Mouse (Mus musculus) forebrain, embryonic 15.5 days (tissue): ENCODE measurements around the gene Kif9. TPM values are rescaled to one million over a fixed set of nuclear protein-coding genes. Genes with fewer than 3 reads are reported as not detected.

Experiments used
- ATAC-seq: fragments of 200-750 bp; cut with Nextera tagmentation; replicated peaks from 2 replicates; pipeline ENCODE4 v1.8.0; 2017; ENCODE audit warnings: mild to moderate bottlenecking, moderate TSS enrichment, moderate library complexity
- H3K27ac ChIP-seq: fragments of 300-500 bp; sonication (generic); replicated peaks from 2 replicates; pipeline ENCODE4 v1.5.1; 2015; ENCODE audit warnings: mild to moderate bottlenecking, inconsistent platforms
- H3K27me3 ChIP-seq: fragments of 300-500 bp; sonication (generic); 2 replicates; pipeline ENCODE4 v1.6.1; 2015; ENCODE audit warnings: inconsistent platforms
- H3K36me3 ChIP-seq: fragments of 300-500 bp; sonication (generic); 2 replicates; pipeline ENCODE4 v1.6.1; 2015; ENCODE audit warnings: mild to moderate bottlenecking, inconsistent platforms
- H3K4me1 ChIP-seq: fragments of 300-500 bp; sonication (generic); 2 replicates; pipeline ENCODE4 v1.6.1; 2015; ENCODE audit warnings: inconsistent platforms
- H3K4me2 ChIP-seq: fragments of 300-500 bp; sonication (generic); replicated peaks from 2 replicates; pipeline ENCODE4 v1.6.1; 2015; ENCODE audit warnings: mild to moderate bottlenecking, inconsistent platforms
- H3K4me3 ChIP-seq: fragments of 300-500 bp; sonication (generic); 2 replicates; pipeline ENCODE4 v1.5.1; 2015; ENCODE audit warnings: mild to moderate bottlenecking, inconsistent platforms
- H3K9ac ChIP-seq: fragments of 300-500 bp; sonication (generic); replicated peaks from 2 replicates; pipeline ENCODE4 v1.6.1; 2015; ENCODE audit warnings: mild to moderate bottlenecking, inconsistent platforms
- H3K9me3 ChIP-seq: fragments of 300-500 bp; sonication (generic); 2 replicates; pipeline ENCODE4 v1.6.1; 2016; ENCODE audit warnings: inconsistent platforms
- WGBS: fragments of 180-500 bp; shearing (Covaris S2); methylation state at CpG from one replicate; pipeline ENCODE4 v1.1.7; 2015; ENCODE audit warnings: mixed read lengths; 5-methylcytosine and 5-hydroxymethylcytosine counted together
- polyA plus RNA-seq: library from polyadenylated mRNA; unstranded; fragments of >200 nt; fragmentation: Nextera tagmentation; extraction: Ambion mirVana; gene quantifications from 2 replicates; pipeline ENCODE4 v1.2.1, GENCODE M21; 2015

Kif9 gene
- polyA plus RNA-seq, 1 experiment from 2014 or later = 4.1 TPM

- H3K4me1 ChIP-seq = no peaks in the 10 kb centered on the region
- WGBS = 92% methylated on average over 18 of the region's 18 CpGs
- ATAC-seq = no peak
- H3K9ac ChIP-seq = no peak overlapping the region
- no peak overlapping the region for H3K4me3 ChIP-seq
- no peak overlapping the region for H3K27ac ChIP-seq
- peaks cover 4% of the 10 kb centered on the region; the same call in 1 of the 2 replicates for H3K36me3 ChIP-seq
- no peaks in the 10 kb centered on the region for H3K9me3 ChIP-seq
- no peak overlapping the region for H3K4me2 ChIP-seq
- no peaks in the 10 kb centered on the region for H3K27me3 ChIP-seq
Measured at GRCm38 (mm10) chr9:110460884-110461815, 15.6 kb upstream of the Kif9 start.

DNA sequence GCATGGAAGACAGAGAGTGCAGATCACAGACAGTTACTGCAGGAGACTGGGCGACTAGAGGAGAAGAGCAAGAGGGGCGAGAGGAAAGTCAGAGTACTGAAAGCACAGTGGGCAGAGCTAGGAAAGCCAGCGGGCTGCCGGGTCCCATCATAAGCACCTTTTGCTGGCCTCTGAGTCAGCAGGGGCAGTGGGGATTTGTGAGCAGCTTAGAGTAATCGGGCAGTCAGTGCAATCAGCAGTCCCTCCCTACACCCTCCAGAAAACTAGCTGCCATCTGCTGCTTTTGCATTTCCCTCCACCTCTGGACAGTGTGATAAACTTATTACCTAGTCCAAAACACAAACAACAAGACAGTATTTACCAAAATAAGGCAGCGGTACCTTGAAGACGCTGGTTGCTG, 14.4 kb upstream of the Kif9 start:
- ATAC-seq = no peak
- H3K36me3 ChIP-seq = peaks cover 4% of the 10 kb centered on the region; the same call in 1 of the 2 replicates
- no peak overlapping the region for H3K9ac ChIP-seq
- WGBS = 82% methylated on average over 7 of the region's 7 CpGs
- no peak overlapping the region for H3K4me3 ChIP-seq
- no peaks in the 10 kb centered on the region for H3K9me3 ChIP-seq
- no peaks in the 10 kb centered on the region for H3K27me3 ChIP-seq
- no peaks in the 10 kb centered on the region for H3K4me1 ChIP-seq
- H3K27ac ChIP-seq = no peak overlapping the region
- H3K4me2 ChIP-seq = no peak overlapping the region

DNA sequence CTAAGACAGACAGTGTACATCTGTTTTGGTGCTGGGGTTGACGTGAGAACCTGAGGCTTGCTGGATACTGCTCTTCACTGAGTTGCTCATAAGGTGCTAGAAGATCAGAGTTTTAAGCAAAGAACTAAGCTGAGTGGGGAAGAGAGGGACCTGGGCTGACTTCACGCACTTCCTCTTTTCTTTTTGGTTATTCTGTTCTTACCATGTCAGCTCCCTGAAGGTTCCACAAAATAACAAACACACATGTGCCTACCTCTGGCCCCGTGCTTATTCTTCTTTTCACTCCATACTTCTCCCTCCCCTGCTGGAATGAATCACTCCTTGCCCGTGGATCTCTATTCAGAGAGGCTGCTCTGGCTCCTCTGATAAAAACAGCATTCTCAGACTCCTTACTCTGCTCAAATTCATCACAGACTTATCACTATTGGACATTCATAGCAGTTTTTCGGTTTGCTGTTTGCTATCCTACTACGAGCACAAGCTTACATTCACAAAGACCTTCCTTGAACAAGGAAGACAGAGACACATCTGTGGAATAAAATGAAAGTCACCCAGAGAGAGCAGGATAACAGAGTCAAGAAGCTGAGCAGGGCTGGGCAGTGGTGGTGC, 12.7 kb upstream of the Kif9 start:
- H3K27ac ChIP-seq = no peak overlapping the region
- 94% methylated on average over 6 of the region's 6 CpGs for WGBS
- no peak overlapping the region for H3K9ac ChIP-seq
- H3K4me1 ChIP-seq = no peaks in the 10 kb centered on the region
- ATAC-seq = no peak
- H3K4me2 ChIP-seq = no peak overlapping the region
- H3K27me3 ChIP-seq = no peaks in the 10 kb centered on the region
- H3K4me3 ChIP-seq = no peak overlapping the region
- H3K36me3 ChIP-seq = peaks cover 4% of the 10 kb centered on the region; the same call in 1 of the 2 replicates
- no peaks in the 10 kb centered on the region for H3K9me3 ChIP-seq

DNA sequence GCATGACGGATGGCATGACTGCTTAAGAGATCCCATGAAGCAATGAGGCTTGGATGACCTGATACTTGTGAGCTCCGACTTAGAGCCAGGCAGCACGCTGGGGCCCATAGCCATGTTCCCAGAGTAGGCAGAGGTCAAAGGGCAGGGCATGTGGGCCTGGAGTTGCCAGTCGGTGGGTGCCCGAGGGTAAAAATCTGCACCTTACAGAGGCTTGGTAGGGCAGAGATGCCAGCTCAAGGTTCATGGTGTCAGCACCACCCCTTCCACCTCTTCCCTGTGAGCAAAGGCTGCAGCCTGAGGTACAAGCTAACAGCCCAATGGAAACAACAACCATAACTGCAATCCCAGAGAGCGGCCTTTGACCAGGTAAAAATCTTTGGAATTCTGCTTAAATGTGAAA, 11.4 kb upstream of the Kif9 start:
- Histone ChIP-seq H3K9me3 (no peaks in the 10 kb centered on the region), H3K27ac (no peak overlapping the region), H3K27me3 (no peaks in the 10 kb centered on the region), H3K9ac (no peak overlapping the region), H3K4me2 (no peak overlapping the region), H3K36me3 (peaks cover 4% of the 10 kb centered on the region; the same call in 1 of the 2 replicates), H3K4me3 (no peak overlapping the region), H3K4me1 (no peaks in the 10 kb centered on the region)
- WGBS = 98% methylated on average over 6 of the region's 6 CpGs
- ATAC-seq = no peak

GRCm38 (mm10) chr9:110466179-110466578, 10.6 kb upstream of the Kif9 start:
- Histone ChIP-seq H3K36me3 (peaks cover 4% of the 10 kb centered on the region; the same call in 1 of the 2 replicates), H3K4me2 (no peak overlapping the region), H3K9me3 (no peaks in the 10 kb centered on the region), H3K9ac (no peak overlapping the region), H3K4me3 (no peak overlapping the region), H3K27me3 (no peaks in the 10 kb centered on the region), H3K4me1 (no peaks in the 10 kb centered on the region), H3K27ac (no peak overlapping the region)
- WGBS = 86% methylated on average over 3 of the region's 3 CpGs
- ATAC-seq = no peak

DNA sequence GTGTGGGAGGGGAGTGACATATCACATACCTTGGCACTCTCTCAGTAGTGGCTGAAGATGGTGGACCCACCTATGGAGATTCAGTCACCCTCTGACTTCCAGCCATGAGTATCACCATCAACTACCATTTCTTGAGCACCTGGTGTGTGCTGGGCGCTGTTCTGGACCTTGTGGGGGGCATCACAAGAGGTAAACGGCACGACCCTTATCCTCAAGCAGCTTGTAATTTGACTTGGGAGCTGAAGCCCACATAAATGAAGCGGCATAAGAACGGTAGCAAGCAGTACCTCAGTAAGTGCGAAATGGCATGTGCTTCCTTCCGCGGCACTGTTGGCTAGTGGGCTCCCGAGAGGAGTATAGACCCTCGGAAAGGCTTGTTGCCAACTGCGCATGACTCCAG, 1.2 kb downstream of the Kif9 start:
- Histone ChIP-seq H3K27ac (no peak overlapping the region), H3K36me3 (no peaks in the 10 kb centered on the region), H3K9ac (no peak overlapping the region), H3K9me3 (no peaks in the 10 kb centered on the region), H3K27me3 (peaks cover 4% of the 10 kb centered on the region; the same call in 1 of the 2 replicates), H3K4me3 (no peak overlapping the region), H3K4me2 (no peak overlapping the region), H3K4me1 (peaks cover 22% of the 10 kb centered on the region)
- no peak for ATAC-seq
- WGBS = 50% methylated on average over 11 of the region's 11 CpGs

DNA sequence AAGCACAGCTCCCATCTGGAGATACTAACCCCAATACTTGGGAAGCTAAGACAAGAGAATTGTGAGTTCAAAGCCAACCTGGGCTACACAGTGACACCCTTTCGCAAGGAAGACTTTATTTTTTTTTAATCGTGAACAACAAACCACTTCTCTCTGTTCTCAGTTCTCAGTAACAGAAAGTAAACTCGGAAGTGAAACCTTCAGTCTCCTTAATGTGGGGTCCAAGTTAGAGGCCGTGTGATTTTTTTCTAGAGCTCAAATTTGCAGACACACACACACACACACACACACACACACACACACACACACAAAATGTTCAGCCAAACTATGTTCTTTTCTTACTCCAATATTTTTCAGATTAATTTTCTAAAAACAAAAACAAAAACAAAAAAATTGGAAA, 1.9 kb downstream of the Kif9 start:
- peaks cover 22% of the 10 kb centered on the region for H3K4me1 ChIP-seq
- H3K9ac ChIP-seq = no peak overlapping the region
- no peaks in the 10 kb centered on the region for H3K36me3 ChIP-seq
- H3K4me2 ChIP-seq = no peak overlapping the region
- no peak overlapping the region for H3K4me3 ChIP-seq
- WGBS = 82% methylated on average over 4 of the region's 4 CpGs
- H3K9me3 ChIP-seq = no peaks in the 10 kb centered on the region
- no peak for ATAC-seq
- H3K27me3 ChIP-seq = peaks cover 4% of the 10 kb centered on the region; the same call in 1 of the 2 replicates
- no peak overlapping the region for H3K27ac ChIP-seq

DNA sequence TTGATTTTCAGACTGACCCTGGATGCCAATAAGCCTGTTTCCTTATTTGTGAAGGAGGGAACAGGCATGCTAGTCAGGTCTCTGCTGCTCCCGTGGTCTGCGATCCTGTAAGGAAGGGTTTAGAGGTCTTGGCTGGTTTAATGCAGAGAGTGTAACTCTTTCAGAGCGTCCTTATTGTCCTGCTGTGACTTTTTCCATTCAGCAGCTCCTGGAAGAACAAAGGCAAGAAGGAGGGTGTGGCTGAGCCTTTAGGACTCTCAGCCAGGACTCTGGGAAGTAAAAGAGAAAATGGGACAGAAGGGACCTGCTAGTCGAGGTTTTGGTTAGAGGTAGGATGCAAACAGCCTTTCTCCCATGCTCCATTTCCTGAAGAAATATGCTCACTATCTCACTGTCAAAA, 12.1 kb downstream of the Kif9 start:
- Histone ChIP-seq H3K4me2 (no peak overlapping the region), H3K27ac (no peak overlapping the region), H3K9me3 (no peaks in the 10 kb centered on the region), H3K27me3 (no peaks in the 10 kb centered on the region; the same call in 1 of the 2 replicates), H3K4me3 (no peak overlapping the region), H3K9ac (no peak overlapping the region), H3K36me3 (no peaks in the 10 kb centered on the region), H3K4me1 (no peaks in the 10 kb centered on the region)
- no peak for ATAC-seq
- WGBS = 15% methylated on average over 4 of the region's 4 CpGs

DNA sequence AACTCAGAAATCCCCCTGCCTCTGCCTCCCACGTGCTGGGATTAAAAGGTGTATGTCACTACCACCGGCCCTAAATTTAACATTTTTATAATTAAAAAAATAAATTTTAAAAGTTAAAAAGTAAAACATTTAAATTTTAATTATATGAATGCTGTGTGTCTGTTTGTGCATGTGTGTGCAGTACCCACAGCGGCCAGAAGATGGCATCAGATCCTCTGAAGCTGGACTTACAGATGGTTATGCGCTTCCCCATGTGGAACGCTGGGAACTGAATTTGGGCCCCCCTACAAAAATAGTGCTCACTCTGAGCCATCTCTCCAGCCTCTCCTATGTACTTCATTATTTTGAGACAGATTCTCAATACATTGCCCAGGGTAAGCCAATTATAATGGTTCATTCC, 14.2 kb downstream of the Kif9 start:
- H3K4me1 ChIP-seq = no peaks in the 10 kb centered on the region
- no peak for ATAC-seq
- H3K4me2 ChIP-seq = no peak overlapping the region
- H3K27me3 ChIP-seq = no peaks in the 10 kb centered on the region
- H3K9ac ChIP-seq = no peak overlapping the region
- no peaks in the 10 kb centered on the region for H3K36me3 ChIP-seq
- H3K4me3 ChIP-seq = no peak overlapping the region
- no peaks in the 10 kb centered on the region for H3K9me3 ChIP-seq
- 62% methylated on average over 5 of the region's 5 CpGs for WGBS
- H3K27ac ChIP-seq = no peak overlapping the region

- Histone ChIP-seq H3K4me1 (no peaks in the 10 kb centered on the region), H3K9ac (no peak overlapping the region), H3K27me3 (no peaks in the 10 kb centered on the region), H3K36me3 (no peaks in the 10 kb centered on the region), H3K4me3 (no peak overlapping the region), H3K4me2 (no peak overlapping the region), H3K9me3 (no peaks in the 10 kb centered on the region), H3K27ac (no peak overlapping the region)
- ATAC-seq = no peak
- WGBS = 63% methylated on average over 2 of the region's 2 CpGs
Measured at GRCm38 (mm10) chr9:110525737-110526136, 49.0 kb downstream of the Kif9 start.

- no peak for ATAC-seq
- WGBS = 43% methylated on average over 9 of the region's 9 CpGs
- Histone ChIP-seq H3K4me3 (no peak overlapping the region), H3K36me3 (no peaks in the 10 kb centered on the region), H3K9ac (no peak overlapping the region), H3K4me2 (no peak overlapping the region), H3K4me1 (peaks cover 12% of the 10 kb centered on the region), H3K27ac (no peak overlapping the region), H3K27me3 (no peaks in the 10 kb centered on the region), H3K9me3 (no peaks in the 10 kb centered on the region)
Measured at GRCm38 (mm10) chr9:110529002-110529737, 52.4 kb downstream of the Kif9 start.

- no peaks in the 10 kb centered on the region for H3K36me3 ChIP-seq
- H3K27me3 ChIP-seq = no peaks in the 10 kb centered on the region
- no peaks in the 10 kb centered on the region for H3K9me3 ChIP-seq
- no peak overlapping the region for H3K4me3 ChIP-seq
- ATAC-seq = no peak
- H3K27ac ChIP-seq = no peak overlapping the region
- H3K4me2 ChIP-seq = no peak overlapping the region
- 61% methylated on average over 3 of the region's 3 CpGs for WGBS
- H3K4me1 ChIP-seq = peaks cover 26% of the 10 kb centered on the region
- H3K9ac ChIP-seq = no peak overlapping the region
Measured at GRCm38 (mm10) chr9:110530650-110531049, 53.9 kb downstream of the Kif9 start.
